Mouse (Mus musculus): ENCODE results near the gene Wars2. TPM values are rescaled to one million over a fixed set of nuclear protein-coding genes. Genes with fewer than 3 reads are reported as not detected.
A peak's percentile ranks its signal among the peaks of the same experiment; 100 is the strongest.

The Wars2 gene
- total RNA-seq, 1 experiment from 2014 or later = 6.6 TPM

GRCm38 (mm10) chr3:99259741-99260270, 118.9 kb downstream of the Wars2 start:
- ATAC-seq (replicated peaks; ENCODE audit: low read depth, poor library complexity, severe bottlenecking) = no peak

- no peak for ATAC-seq (replicated peaks; ENCODE audit: low read depth, poor library complexity, severe bottlenecking)
Observed at GRCm38 (mm10) chr3:99260395-99260794, 119.5 kb downstream of the Wars2 start.

- ATAC-seq (replicated peaks; ENCODE audit: low read depth, poor library complexity, severe bottlenecking) = no peak
Observed at GRCm38 (mm10) chr3:99261371-99261791, 120.5 kb downstream of the Wars2 start.

- peak; percentile 30; the same call in 1 of the 2 replicates for ATAC-seq (replicated peaks; ENCODE audit: low read depth, poor library complexity, severe bottlenecking)
Observed at GRCm38 (mm10) chr3:99261986-99262385, 121.1 kb downstream of the Wars2 start.

GRCm38 (mm10) chr3:99263471-99263903, 122.6 kb downstream of the Wars2 start:
- ATAC-seq (replicated peaks; ENCODE audit: low read depth, poor library complexity, severe bottlenecking) = 0 out of 2 replicates have a peak, but pooled peaks have one; percentile 13

GRCm38 (mm10) chr3:99264695-99265094, 123.8 kb downstream of the Wars2 start:
- peak; percentile 77 for ATAC-seq (replicated peaks; ENCODE audit: low read depth, poor library complexity, severe bottlenecking)

GRCm38 (mm10) chr3:99266752-99267303, 126.0 kb downstream of the Wars2 start:
- no peak for ATAC-seq (replicated peaks; ENCODE audit: low read depth, poor library complexity, severe bottlenecking)

- ATAC-seq (replicated peaks; ENCODE audit: low read depth, poor library complexity, severe bottlenecking) = no peak
Observed at GRCm38 (mm10) chr3:99277973-99278580, 137.2 kb downstream of the Wars2 start.

- no peak for ATAC-seq (replicated peaks; ENCODE audit: low read depth, poor library complexity, severe bottlenecking)
Observed at GRCm38 (mm10) chr3:99279718-99280117, 138.8 kb downstream of the Wars2 start.

GRCm38 (mm10) chr3:99281453-99281852, 140.6 kb downstream of the Wars2 start:
- no peak for ATAC-seq (replicated peaks; ENCODE audit: low read depth, poor library complexity, severe bottlenecking)

- ATAC-seq (replicated peaks; ENCODE audit: low read depth, poor library complexity, severe bottlenecking) = peak; percentile 65
Observed at GRCm38 (mm10) chr3:99288302-99288701, 147.4 kb downstream of the Wars2 start.

Other genes with a start within 250 kb of the Wars2 start
- gene Hao2, start 247.8 kb upstream of the Wars2 start, total RNA-seq (2017) = not detected in 2 replicates
- gene Tbx15, start 99.3 kb downstream of the Wars2 start, total RNA-seq (2017) = not detected in 2 replicates